Mouse (Mus musculus) megakaryocyte, embryonic 14.5 days (primary cell): ENCODE data around the gene Sgcd.

Experiments
- FLI1 ChIP-seq: IDR thresholded peaks from 2 replicates; pipeline ENCODE4 v1.6.1; 2012; ENCODE audit warnings: low read length, inconsistent platforms, mixed read lengths
- GATA1 ChIP-seq: IDR thresholded peaks from 3 replicates; pipeline ENCODE4 v1.6.1; 2012; ENCODE audit warnings: mixed read lengths, low read length, inconsistent platforms, borderline replicate concordance

DNA sequence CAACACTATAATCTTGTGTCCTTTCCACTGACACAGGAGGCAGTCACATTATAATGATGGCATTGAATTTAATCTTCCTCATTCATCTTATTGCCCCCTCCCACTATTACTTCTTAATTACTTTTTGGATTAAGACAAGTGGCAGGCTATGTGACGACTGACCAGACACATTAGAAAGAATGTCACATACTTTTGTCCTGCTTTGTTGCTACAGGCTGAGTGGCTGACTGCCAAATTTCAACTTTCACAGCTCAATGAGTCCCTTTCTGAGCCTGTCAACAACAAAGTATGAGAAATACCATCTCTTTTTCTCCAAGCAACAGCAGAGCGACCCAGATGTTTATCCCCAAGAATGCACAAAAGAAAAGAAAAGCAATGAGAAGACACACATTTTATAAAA lies 970.6 kb downstream of the Sgcd start:
- no peak for TF ChIP-seq GATA1
- TF ChIP-seq FLI1 = no peak
